19 mouse cellular contexts compared by ENCODE assay signal in genomic region chr2:143620916-143621315, GRCm38 (mm10).
DNase-seq lines count a peak whose midpoint lies in the region; TF ChIP-seq lines count a peak whose summit lies in the region.
"Had no signal": no experiment of that assay in that cellular context is flagged by ENCODE, and none has a peak within 500 bp of the region (broad histone marks: within the 10 kb centered on the region; RNA-seq: fewer than 3 reads in every experiment).

No protein-coding gene starts in this region.

- H3K27ac ChIP-seq in layer of hippocampus, adult 2 months: peak overlapping the region; percentile 14; the same call in 1 of the 2 replicates
- H3K27ac ChIP-seq: embryonic facial prominence, embryonic 10.5 days; embryonic facial prominence, embryonic 12.5 days; forebrain, embryonic 13.5 days; forebrain, embryonic 15.5 days had no signal

- no peak for TF ChIP-seq CTCF in layer of hippocampus, adult 2 months (conservative IDR thresholded peaks at IDR 0.05)

- no peak for DNase-seq in layer of hippocampus, adult 2 months (ENCODE audit: low spot score in 2 of 2)
- no peak for DNase-seq in layer of hippocampus, adult 11-12 months (ENCODE audit: low spot score)
- DNase-seq in ES-CJ7 (ENCODE audit: low read depth, low spot score): peak; percentile 43
- DNase-seq in ZHBTc4 (ENCODE audit: low read depth, low spot score): peak; percentile 64
- DNase-seq in adrenal gland, postnatal 10 days: no peak
- DNase-seq: adrenal gland, adult 2 months; adrenal gland, postnatal 14 days; adrenal gland, postnatal 36 days; B cell, adult 2 months; cerebellum, adult 11-12 months; cerebellum, adult 2 months; cerebellum, adult 9-10 months; cerebellum, postnatal 10 days; cerebellum, postnatal 25 days; forebrain, postnatal 0 days had no signal

- H3K4me3 ChIP-seq in layer of hippocampus, adult 2 months: no peak overlapping the region
- H3K4me3 ChIP-seq: embryonic facial prominence, embryonic 10.5 days; embryonic facial prominence, embryonic 12.5 days; forebrain, embryonic 13.5 days; forebrain, embryonic 15.5 days had no signal

Comparison
In these comparisons a context has a peak if more than half of its experiments do, and no peak if none do; other contexts are left out.
1. DNase-seq: peak in ES-CJ7 (single experiment) and ZHBTc4 (single experiment); none in layer of hippocampus, adult 2 months (0 of 2), layer of hippocampus, adult 11-12 months (single experiment) and adrenal gland, postnatal 10 days (single experiment).